Mouse (Mus musculus): Measurements from ENCODE around the gene Enpp7. TPM values are rescaled to one million over a fixed set of nuclear protein-coding genes. Genes with fewer than 3 reads are reported as not detected.
A peak's percentile ranks its signal among the peaks of the same experiment; 100 is the strongest.

Enpp7 gene
- polyA plus RNA-seq, 2 experiments: 0.05 TPM; not detected in 1

DNA sequence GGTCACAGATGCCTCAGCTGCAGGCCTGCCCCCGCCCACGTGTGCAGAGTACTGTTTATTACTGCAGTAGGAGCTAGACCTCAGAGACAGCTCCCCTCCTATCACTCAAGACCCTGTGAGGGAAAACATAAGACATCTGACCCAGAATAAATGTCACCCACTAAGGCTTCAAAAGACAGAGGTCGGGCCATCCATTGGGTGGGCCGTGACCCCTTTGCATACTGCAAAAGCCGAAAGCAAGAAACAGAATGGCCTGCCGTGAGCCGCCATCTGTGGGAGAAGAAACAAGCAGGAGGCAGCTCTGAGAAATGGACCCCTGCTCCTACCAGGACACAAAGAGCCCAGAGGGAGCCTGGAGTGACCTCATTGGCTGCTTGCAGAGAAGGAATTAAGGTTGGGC lies 29.5 kb downstream of the Enpp7 start:
- DNase-seq (ENCODE audit: low spot score) (no peak), ATAC-seq (ENCODE audit: low FRiP score, low read depth) (no peak)
- no peak overlapping the region for H3K27ac ChIP-seq (replicated peaks; ENCODE audit: low read depth, low read length)
- H3K4me1 ChIP-seq (ENCODE audit: control insufficient read depth, insufficient read depth, low read length): peaks cover 9% of the 10 kb centered on the region
- no peaks in the 10 kb centered on the region for H3K9me3 ChIP-seq (ENCODE audit: control insufficient read depth, low read length)
- H3K4me3 ChIP-seq (replicated peaks; ENCODE audit: low read length): no peak overlapping the region
- no peak overlapping the region for H3K4me2 ChIP-seq (replicated peaks; ENCODE audit: low read depth, low read length, severe bottlenecking)
- no peaks in the 10 kb centered on the region for H3K36me3 ChIP-seq (ENCODE audit: control insufficient read depth, insufficient read depth, low read length)
- WGBS: 68% methylated on average over 7 of the region's 7 CpGs
- H3K9ac ChIP-seq (ENCODE audit: low read depth, low read length, severe bottlenecking): no peak overlapping the region
- H3K27me3 ChIP-seq (ENCODE audit: control insufficient read depth, insufficient read depth, low read length): no peaks in the 10 kb centered on the region
- TF ChIP-seq POLR2A (IDR thresholded peaks at IDR 0.05; ENCODE audit: borderline replicate concordance, extremely low read depth, insufficient read depth, insufficient read length): no peak

GRCm38 (mm10) chr11:119021180-119021579 lies 33.2 kb downstream of the Enpp7 start:
- Histone ChIP-seq H3K4me3 (replicated peaks; ENCODE audit: low read length) (no peak overlapping the region), H3K4me2 (replicated peaks; ENCODE audit: low read depth, low read length, severe bottlenecking) (no peak overlapping the region), H3K9ac (ENCODE audit: low read depth, low read length, severe bottlenecking) (no peak overlapping the region), H3K36me3 (ENCODE audit: control insufficient read depth, insufficient read depth, low read length) (peaks cover 6% of the 10 kb centered on the region), H3K27ac (replicated peaks; ENCODE audit: low read depth, low read length) (no peak overlapping the region), H3K4me1 (ENCODE audit: control insufficient read depth, insufficient read depth, low read length) (peaks cover 33% of the 10 kb centered on the region), H3K27me3 (ENCODE audit: control insufficient read depth, insufficient read depth, low read length) (no peaks in the 10 kb centered on the region), H3K9me3 (ENCODE audit: control insufficient read depth, low read length) (no peaks in the 10 kb centered on the region)
- no peak for TF ChIP-seq POLR2A (IDR thresholded peaks at IDR 0.05; ENCODE audit: borderline replicate concordance, extremely low read depth, insufficient read depth, insufficient read length)
- no peak for ATAC-seq (ENCODE audit: low FRiP score, low read depth)
- no peak for DNase-seq (ENCODE audit: low spot score)
- WGBS: 94% methylated on average over 7 of the region's 7 CpGs

DNA sequence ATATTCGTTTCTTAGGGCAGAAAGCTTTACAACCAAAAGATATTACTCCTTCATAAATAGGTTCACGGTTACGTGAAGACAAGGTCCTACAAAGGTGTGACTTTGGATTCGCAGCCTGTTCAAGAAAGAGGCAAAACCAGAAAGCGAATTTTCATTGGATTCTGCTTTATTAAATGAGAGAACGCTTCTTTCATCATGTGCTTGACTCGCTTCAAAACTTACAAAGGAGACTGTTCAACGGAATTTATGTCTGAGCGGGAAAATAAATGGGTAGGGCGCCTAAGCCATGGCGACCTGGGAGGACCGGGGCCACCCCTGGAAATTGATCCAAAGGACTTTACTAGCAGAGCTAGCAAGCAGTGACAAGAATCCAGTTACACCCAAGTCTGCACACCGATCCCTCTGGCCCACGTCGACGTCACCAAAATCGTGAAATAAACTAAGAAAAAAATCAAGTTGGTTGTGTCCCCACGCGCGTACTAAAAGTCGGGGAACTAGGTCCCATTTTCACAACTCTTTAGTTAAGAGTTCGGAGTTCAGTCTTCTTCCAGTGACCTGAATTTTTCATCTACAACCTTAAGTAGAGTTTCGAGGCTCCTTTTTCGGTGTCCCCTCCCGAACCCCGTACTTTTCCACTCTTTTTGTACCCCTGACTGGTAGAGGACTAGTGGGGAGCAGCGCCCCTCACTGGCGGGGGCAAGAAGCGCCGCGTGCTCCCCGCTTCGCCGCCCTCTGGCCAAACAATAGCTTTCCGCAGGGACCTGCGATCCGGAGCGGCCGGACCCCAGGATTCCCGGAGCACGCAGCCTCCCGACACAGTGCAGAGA lies 34.3 kb downstream of the Enpp7 start:
- TF ChIP-seq POLR2A (IDR thresholded peaks at IDR 0.05; ENCODE audit: borderline replicate concordance, extremely low read depth, insufficient read depth, insufficient read length): peak; percentile 83; the same call in 1 of the 2 replicates
- H3K36me3 ChIP-seq (ENCODE audit: control insufficient read depth, insufficient read depth, low read length): peaks cover 17% of the 10 kb centered on the region
- H3K27ac ChIP-seq (replicated peaks; ENCODE audit: low read depth, low read length): peak overlapping the region; percentile 88
- peak overlapping the region; percentile 97 for H3K4me3 ChIP-seq (replicated peaks; ENCODE audit: low read length)
- ATAC-seq (ENCODE audit: low FRiP score, low read depth) (no peak), DNase-seq (ENCODE audit: low spot score) (no peak)
- H3K4me2 ChIP-seq (replicated peaks; ENCODE audit: low read depth, low read length, severe bottlenecking): peak overlapping the region; percentile 78
- peak overlapping the region; percentile 91 for H3K9ac ChIP-seq (ENCODE audit: low read depth, low read length, severe bottlenecking)
- H3K9me3 ChIP-seq (ENCODE audit: control insufficient read depth, low read length): no peaks in the 10 kb centered on the region
- H3K27me3 ChIP-seq (ENCODE audit: control insufficient read depth, insufficient read depth, low read length): no peaks in the 10 kb centered on the region
- WGBS: 4% methylated on average over 42 of the region's 42 CpGs
- peaks cover 37% of the 10 kb centered on the region for H3K4me1 ChIP-seq (ENCODE audit: control insufficient read depth, insufficient read depth, low read length)

- Histone ChIP-seq H3K4me3 (replicated peaks; ENCODE audit: low read length) (peak within 1 kb of the TSS; percentile 97), H3K4me2 (replicated peaks; ENCODE audit: low read depth, low read length, severe bottlenecking) (peak within 1 kb of the TSS; percentile 78), H3K9ac (ENCODE audit: low read depth, low read length, severe bottlenecking) (peak within 1 kb of the TSS; percentile 91), H3K9me3 (ENCODE audit: control insufficient read depth, low read length) (no peaks in the 10 kb centered on the region), H3K4me1 (ENCODE audit: control insufficient read depth, insufficient read depth, low read length) (peaks cover 37% of the 10 kb centered on the region), H3K27me3 (ENCODE audit: control insufficient read depth, insufficient read depth, low read length) (no peaks in the 10 kb centered on the region), H3K36me3 (ENCODE audit: control insufficient read depth, insufficient read depth, low read length) (peaks cover 25% of the 10 kb centered on the region), H3K27ac (replicated peaks; ENCODE audit: low read depth, low read length) (peak within 1 kb of the TSS; percentile 95)
- DNase-seq (ENCODE audit: low spot score) (peak; percentile 94), ATAC-seq (ENCODE audit: low FRiP score, low read depth) (peak; percentile 93)
- TF ChIP-seq POLR2A (IDR thresholded peaks at IDR 0.05; ENCODE audit: borderline replicate concordance, extremely low read depth, insufficient read depth, insufficient read length): 0 out of 2 replicates have a peak, but pooled peaks have one; percentile 45
- 1% methylated on average over 75 of the region's 99 CpGs for WGBS
Measured at GRCm38 (mm10) chr11:119022895-119023615, 35.1 kb downstream of the Enpp7 start, which contains the start of gene Cbx2. Cbx2 (plus strand) TSS chr11:119022962.

- H3K4me1 ChIP-seq (ENCODE audit: control insufficient read depth, insufficient read depth, low read length): peaks cover 37% of the 10 kb centered on the region
Measured at GRCm38 (mm10) chr11:119023616-119023980, 35.6 kb downstream of the Enpp7 start.

More at GRCm38 (mm10) chr11:119023616-119023980, 35.6 kb downstream of the Enpp7 start:
- no peak for TF ChIP-seq POLR2A (IDR thresholded peaks at IDR 0.05; ENCODE audit: borderline replicate concordance, extremely low read depth, insufficient read depth, insufficient read length)
- no peaks in the 10 kb centered on the region for H3K27me3 ChIP-seq (ENCODE audit: control insufficient read depth, insufficient read depth, low read length)
- peaks cover 31% of the 10 kb centered on the region for H3K36me3 ChIP-seq (ENCODE audit: control insufficient read depth, insufficient read depth, low read length)
- H3K27ac ChIP-seq (replicated peaks; ENCODE audit: low read depth, low read length): peak overlapping the region; percentile 95
- ATAC-seq (ENCODE audit: low FRiP score, low read depth) (no peak), DNase-seq (ENCODE audit: low spot score) (no peak)
- WGBS: 0% methylated on average over 15 of the region's 15 CpGs
- H3K9me3 ChIP-seq (ENCODE audit: control insufficient read depth, low read length): no peaks in the 10 kb centered on the region
- peak overlapping the region; percentile 91 for H3K9ac ChIP-seq (ENCODE audit: low read depth, low read length, severe bottlenecking)
- H3K4me3 ChIP-seq (replicated peaks; ENCODE audit: low read length): peak overlapping the region; percentile 97
- peak overlapping the region; percentile 78 for H3K4me2 ChIP-seq (replicated peaks; ENCODE audit: low read depth, low read length, severe bottlenecking)

Measured in limb, embryonic 14.5 days (tissue).